Mouse (Mus musculus): ENCODE measurements around the gene Mapk1. TPM values are rescaled to one million over a fixed set of nuclear protein-coding genes. Genes with fewer than 3 reads are reported as not detected.
"Not testable (repeated sequence)": the region's sequence is repeated elsewhere in the genome, so short reads cannot be mapped to it uniquely, and the experiment has no call there.

The Mapk1 gene
- polyA plus RNA-seq (2012; rRNA removed): 73.9 and 76.7 TPM in 2 replicates

- peak; percentile 51 for DNase-seq (ENCODE audit: low read depth)
Observed at GRCm38 (mm10) chr16:16983131-16983533, at the start of gene Mapk1. Mapk1 (plus strand) TSS chr16:16983382.

- no peak for DNase-seq (ENCODE audit: low read depth)
Observed at GRCm38 (mm10) chr16:16939543-16939942, 43.6 kb upstream of the Mapk1 start.

GRCm38 (mm10) chr16:16941078-16941477, 42.1 kb upstream of the Mapk1 start:
- no peak for DNase-seq (ENCODE audit: low read depth)

- DNase-seq (ENCODE audit: low read depth): no peak
Observed at GRCm38 (mm10) chr16:16958575-16958974, 24.6 kb upstream of the Mapk1 start.

GRCm38 (mm10) chr16:16959907-16960306, 23.3 kb upstream of the Mapk1 start:
- DNase-seq (ENCODE audit: low read depth): no peak

GRCm38 (mm10) chr16:16965149-16965548, 18.0 kb upstream of the Mapk1 start:
- no peak for DNase-seq (ENCODE audit: low read depth)

GRCm38 (mm10) chr16:16966290-16966689, 16.9 kb upstream of the Mapk1 start:
- no peak for DNase-seq (ENCODE audit: low read depth)

- no peak for DNase-seq (ENCODE audit: low read depth)
Observed at GRCm38 (mm10) chr16:16978061-16978460, 5.1 kb upstream of the Mapk1 start.

- no peak for DNase-seq (ENCODE audit: low read depth)
Observed at GRCm38 (mm10) chr16:16978765-16979164, 4.4 kb upstream of the Mapk1 start.

GRCm38 (mm10) chr16:16982636-16983035, 546 bp upstream of the Mapk1 start:
- no peak for DNase-seq (ENCODE audit: low read depth)

- no peak for DNase-seq (ENCODE audit: low read depth)
Observed at GRCm38 (mm10) chr16:16983534-16984422, 596 bp downstream of the Mapk1 start.

GRCm38 (mm10) chr16:16984423-16984941, 1.3 kb downstream of the Mapk1 start:
- DNase-seq (ENCODE audit: low read depth): no peak

- no peak for DNase-seq (ENCODE audit: low read depth)
Observed at GRCm38 (mm10) chr16:16987248-16987647, 4.1 kb downstream of the Mapk1 start.

GRCm38 (mm10) chr16:16988842-16989241, 5.7 kb downstream of the Mapk1 start:
- DNase-seq (ENCODE audit: low read depth): no peak

- DNase-seq (ENCODE audit: low read depth): no peak
Observed at GRCm38 (mm10) chr16:16990021-16990420, 6.8 kb downstream of the Mapk1 start.

GRCm38 (mm10) chr16:16994426-16995052, 11.4 kb downstream of the Mapk1 start:
- DNase-seq (ENCODE audit: low read depth): no peak

- DNase-seq (ENCODE audit: low read depth): not testable (repeated sequence)
Observed at GRCm38 (mm10) chr16:16996121-16996729, 13.0 kb downstream of the Mapk1 start.

- DNase-seq (ENCODE audit: low read depth): no peak
Observed at GRCm38 (mm10) chr16:17001109-17001508, 17.9 kb downstream of the Mapk1 start.

GRCm38 (mm10) chr16:17007070-17007469, 23.9 kb downstream of the Mapk1 start:
- DNase-seq (ENCODE audit: low read depth): no peak

- DNase-seq (ENCODE audit: low read depth): no peak
Observed at GRCm38 (mm10) chr16:17010036-17010435, 26.9 kb downstream of the Mapk1 start.

- no peak for DNase-seq (ENCODE audit: low read depth)
Observed at GRCm38 (mm10) chr16:17012583-17012982, 29.4 kb downstream of the Mapk1 start.

- no peak for DNase-seq (ENCODE audit: low read depth)
Observed at GRCm38 (mm10) chr16:17015111-17015852, 32.1 kb downstream of the Mapk1 start.

Data from gonadal fat pad, adult 2 months (tissue).